Mouse (Mus musculus) gastrocnemius, adult 18-20 months (tissue): ENCODE measurements around the gene Mbtps1. TPM values are rescaled to one million over a fixed set of nuclear protein-coding genes. Genes with fewer than 3 reads are reported as not detected.
A peak's percentile ranks its signal among the peaks of the same experiment; 100 is the strongest.

Experiments
- DNase-seq: peaks from one replicate; pipeline ENCODE4 v3.0.0; 2021; ENCODE audit warnings: low spot score
- long read RNA-seq, 2 experiments: library from polyadenylated mRNA; stranded (forward); transcript quantifications; one replicate each; pipeline ENCODE4 v2.0.0; 2021
- total RNA-seq, 2 experiments: library from RNA; stranded (reverse); gene quantifications; 2 replicates each; pipeline ENCODE4 v1.2.3; 2021

Mbtps1 gene
- total RNA-seq, result 10 to 100 TPM; 20.2 to 21.1 TPM
- long read RNA-seq, experiment 1, full-length matches to known transcripts, result 9 of 19 reads
- long read RNA-seq, experiment 1, partial matches to known transcripts, result 5 of 19 reads
- long read RNA-seq, experiment 1, other reads (novel, unspliced or antisense), result 5 of 19 reads
- long read RNA-seq, experiment 2, full-length matches to known transcripts, result 15 of 22 reads
- long read RNA-seq, experiment 2, partial matches to known transcripts, result 2 of 22 reads
- long read RNA-seq, experiment 2, other reads (novel, unspliced or antisense), result 5 of 22 reads

DNA sequence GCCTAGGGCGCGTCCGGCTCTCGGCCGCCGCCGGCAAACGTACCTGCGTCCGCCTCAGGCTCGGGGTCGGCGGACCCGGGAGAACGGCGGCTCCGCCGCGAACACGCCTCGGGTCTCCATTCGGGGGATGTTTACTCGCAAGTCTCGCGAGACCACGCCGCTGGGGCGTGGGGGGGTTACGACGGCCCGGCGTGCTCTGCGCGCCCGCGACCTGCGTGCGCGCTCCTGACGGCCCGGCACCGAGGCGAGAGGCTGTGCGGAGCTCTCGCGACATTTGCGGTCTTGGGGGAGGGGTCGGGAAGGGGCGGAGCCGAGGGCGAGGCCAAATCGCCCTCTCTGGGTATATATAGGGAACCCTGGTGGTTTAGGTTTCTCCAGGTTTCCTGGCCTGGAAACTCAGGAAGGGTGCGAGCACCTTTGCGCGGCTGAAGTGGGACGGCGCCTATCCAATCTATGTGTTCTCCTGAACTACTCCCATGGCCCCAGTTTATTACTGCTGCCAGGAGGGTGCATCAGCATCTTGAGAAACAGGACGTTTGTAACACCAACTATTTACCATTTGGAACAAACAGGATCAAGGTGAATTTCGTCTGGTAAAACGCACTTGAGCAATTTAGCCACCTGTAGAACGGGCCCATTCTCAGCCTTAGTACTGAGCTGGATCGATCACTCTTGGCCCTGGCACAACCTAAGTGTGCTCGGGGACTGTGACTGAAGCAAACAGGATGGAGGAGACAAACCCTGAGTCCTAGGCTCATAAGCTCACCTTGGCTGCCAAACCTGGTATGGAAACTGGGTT lies at the start of gene Mbtps1:
TSS of gene Mbtps1 (minus strand) at position 133 of the 799 bp plus-strand sequence.
- peak; percentile 97 for DNase-seq

DNA sequence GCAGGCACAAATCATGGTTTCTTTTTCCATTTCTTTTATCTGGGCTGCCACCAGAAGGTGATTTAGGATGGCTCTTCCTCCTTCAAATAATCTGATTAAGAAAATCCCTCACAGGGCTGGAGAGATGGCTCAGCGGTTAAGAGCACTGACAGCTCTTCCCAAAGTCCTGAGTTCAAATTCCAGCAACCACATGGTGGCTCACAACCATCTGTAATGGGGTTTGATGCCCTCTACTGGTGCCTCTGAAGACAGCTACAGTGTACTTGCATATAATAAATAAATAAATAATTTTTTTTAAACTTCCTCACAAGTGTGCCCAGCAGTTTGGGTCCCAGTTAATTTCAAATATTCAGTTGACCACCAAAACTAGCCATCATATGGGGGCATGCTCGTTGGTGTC lies 47.7 kb upstream of the Mbtps1 start:
- no peak for DNase-seq

GRCm38 (mm10) chr8:119604996-119605395 lies 46.5 kb upstream of the Mbtps1 start, which contains the start of gene Taf1c:
Taf1c (minus strand) TSS chr8:119605222.
- DNase-seq, result peak; percentile 95

DNA sequence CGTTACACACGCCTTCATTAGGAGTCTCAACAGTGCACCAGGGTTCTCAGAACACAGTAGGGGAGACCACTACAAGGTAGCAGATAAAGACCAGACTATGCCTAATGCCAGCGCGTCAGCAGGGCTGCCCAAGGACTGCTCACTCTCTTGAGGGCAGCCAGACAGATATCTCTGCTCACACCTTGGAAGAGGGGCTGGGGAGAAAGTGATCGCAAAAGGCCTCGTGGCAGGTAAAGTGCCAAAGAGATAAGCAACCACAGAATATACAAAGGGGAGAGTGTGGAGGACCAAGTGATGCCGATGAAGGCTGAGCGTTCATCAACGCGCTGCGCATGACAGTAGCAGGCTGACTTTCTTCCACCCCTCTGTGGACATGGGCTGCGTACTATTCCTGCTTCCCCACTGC lies 45.9 kb upstream of the Mbtps1 start:
- DNase-seq, result no peak

- DNase-seq, result no peak
Observed at GRCm38 (mm10) chr8:119603771-119604170, 45.2 kb upstream of the Mbtps1 start.

DNA sequence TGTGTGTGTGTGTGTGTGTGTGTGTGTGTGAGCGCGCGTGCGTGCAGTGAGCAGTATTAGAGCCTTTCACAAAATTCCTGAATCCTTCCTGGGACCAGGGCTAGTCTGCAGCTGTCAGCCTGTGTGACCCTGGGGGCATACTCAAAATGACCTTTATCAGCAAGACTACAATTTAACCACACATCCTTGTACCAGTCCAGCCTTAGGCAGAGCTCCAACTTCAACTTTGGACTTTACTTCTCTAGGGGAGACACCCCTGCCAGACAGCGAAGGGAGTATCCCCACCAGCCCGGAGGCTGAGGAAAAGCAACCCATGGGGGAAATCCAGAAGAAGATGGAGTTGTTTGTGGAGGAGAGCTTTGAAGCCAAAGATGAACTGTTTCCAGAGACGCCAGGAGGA lies 32.9 kb upstream of the Mbtps1 start:
- no peak for DNase-seq

DNA sequence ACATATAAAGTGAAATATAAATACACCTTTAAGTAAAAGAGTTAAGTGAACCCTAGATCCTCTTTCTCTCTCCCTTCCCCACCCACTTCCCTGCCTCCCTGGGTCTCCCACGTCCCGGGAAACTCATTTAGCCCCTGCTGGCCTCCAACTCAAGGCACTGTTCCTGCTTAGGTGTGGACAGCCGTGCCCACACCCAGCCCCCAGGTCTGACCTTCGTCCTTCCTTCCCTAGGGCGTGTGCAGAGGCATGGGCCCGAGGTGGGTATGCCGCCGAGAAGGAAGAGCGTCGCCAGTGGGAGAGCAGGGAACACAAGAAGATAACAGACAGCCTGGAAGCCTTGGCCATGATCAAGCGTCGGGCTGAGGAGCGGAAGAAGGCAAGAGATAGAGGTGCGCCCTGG lies 31.8 kb upstream of the Mbtps1 start:
- DNase-seq, result no peak

DNA sequence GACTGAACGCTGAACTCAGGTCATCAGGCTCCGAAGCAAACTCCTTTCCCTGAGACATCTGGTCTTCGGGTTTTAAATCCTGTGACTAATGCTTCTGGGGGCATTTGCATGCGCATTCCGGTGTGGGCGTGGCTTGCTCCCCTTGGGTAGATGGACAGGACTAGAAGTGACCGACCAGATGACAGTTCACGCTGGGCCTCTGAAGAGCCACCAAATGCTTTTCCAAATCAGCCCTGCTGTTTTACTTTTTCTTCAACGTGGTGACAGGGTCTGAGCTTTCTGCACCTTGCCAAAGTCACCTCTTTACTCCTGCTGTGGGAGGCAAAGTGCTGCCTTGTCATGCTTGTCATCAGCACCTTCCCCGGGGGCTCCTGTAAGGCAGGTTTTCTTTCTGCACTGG lies 30.3 kb upstream of the Mbtps1 start:
- no peak for DNase-seq

- no peak for DNase-seq
Observed at GRCm38 (mm10) chr8:119588321-119588720, 29.8 kb upstream of the Mbtps1 start.

DNA sequence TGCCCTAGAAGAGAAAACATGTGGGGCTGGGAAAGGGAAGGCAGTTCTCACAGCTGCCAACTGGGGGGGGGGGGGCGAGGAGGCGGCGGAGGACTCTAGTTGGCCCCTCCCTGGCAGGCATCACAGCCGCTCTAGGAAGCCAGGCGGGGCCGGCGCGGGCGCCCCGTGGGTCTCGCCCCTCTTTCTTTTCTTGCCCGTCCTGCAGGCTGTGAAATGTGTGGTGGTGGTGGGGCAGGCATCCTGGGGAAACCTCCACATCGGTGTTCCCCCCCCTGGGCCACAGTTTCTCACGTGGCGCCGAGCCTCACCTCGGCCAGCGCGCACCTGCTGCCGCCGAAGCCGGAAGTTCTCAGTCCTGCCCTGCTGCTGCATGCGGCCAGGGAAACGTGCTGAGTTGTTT lies 27.4 kb upstream of the Mbtps1 start:
- no peak for DNase-seq

DNA sequence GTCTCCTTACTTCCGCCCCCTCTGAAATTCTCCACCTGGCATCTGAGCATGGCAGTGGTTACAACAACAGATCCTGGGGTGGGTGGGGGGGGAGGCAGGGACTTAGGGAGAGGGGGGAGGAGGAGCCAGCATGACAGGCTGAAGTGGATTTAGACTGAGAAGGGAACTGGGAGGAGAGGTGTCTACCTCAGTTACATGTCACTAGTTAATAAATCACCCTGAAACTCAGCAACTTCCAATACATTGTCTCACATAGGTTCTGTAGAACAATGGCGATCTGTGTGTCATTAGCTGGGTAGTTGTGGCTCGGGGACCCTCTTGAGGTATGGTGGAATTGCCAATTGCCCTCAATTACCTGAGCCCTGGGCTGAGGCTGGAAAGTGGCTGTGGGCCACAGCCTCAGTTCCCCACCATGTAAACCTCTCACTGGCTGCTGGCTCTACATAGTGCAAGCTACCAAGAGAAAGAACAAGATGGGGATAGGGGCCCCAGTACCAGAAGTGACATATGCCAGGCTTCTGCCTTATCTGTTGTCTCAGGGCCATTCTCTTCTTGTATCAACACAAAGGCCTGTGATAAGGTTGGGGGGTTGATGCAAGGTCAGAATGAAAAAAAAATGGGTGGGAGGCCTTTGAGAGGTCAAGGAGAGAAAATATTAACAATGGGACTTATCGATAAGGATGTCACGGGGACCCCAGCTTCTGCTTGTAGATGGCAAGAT lies 22.1 kb upstream of the Mbtps1 start:
- DNase-seq, result no peak

- no peak for DNase-seq
Observed at GRCm38 (mm10) chr8:119579096-119579495, 20.6 kb upstream of the Mbtps1 start.

GRCm38 (mm10) chr8:119575366-119575726 lies 16.8 kb upstream of the Mbtps1 start:
- DNase-seq, result no peak

DNA sequence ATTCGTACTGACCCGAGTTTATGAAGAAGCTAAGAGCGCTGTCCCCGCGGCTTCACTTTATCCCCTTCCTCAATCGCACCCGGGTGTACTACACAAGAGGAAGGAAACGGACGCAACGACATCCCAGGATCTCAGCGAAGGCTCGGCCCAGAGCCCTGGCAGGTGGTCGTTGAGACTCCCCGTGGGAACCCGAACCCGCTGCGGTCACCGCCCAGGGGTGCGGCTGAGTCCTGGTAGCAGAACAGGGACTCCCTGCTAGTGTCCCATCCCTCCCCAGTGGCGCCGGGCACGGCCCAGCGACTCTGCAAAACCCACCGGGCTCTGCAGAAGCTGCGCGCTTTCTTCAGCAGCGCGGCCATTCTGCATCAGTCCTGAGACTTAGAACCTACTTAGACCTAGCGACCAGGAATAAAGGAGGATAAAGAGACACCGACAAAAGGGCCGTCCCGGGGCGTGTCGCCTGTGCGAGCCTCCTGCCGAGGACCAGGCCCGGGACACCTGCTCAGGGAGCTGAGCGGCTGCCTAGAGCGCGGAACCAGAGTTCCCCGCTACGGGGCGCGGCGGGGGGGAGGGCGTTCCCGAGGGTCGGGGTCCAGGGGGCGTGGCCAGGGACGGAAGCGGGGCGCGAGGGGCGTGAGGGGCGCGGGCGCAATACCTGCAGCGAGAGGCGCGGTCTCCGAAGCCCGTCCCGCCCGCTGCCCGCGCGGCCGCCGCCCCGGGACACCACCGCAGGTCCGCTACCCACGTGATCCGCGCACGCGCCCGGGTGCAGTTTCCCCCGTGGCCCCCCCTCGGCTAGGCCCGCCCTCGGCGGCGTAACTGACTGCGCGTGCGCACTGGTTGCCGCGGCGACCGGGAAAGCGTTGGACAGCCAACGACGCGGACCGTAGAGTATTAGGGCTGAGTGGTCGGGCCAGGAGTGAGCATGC lies 16.2 kb upstream of the Mbtps1 start, which contains the start of the genes Hsdl1 and Dnaaf1:
TSS of gene Hsdl1 (minus strand) at position 747 of the 929 bp plus-strand sequence.
TSS of gene Dnaaf1 (plus strand) at position 799 of the 929 bp plus-strand sequence.
- DNase-seq, result peak; percentile 97

DNA sequence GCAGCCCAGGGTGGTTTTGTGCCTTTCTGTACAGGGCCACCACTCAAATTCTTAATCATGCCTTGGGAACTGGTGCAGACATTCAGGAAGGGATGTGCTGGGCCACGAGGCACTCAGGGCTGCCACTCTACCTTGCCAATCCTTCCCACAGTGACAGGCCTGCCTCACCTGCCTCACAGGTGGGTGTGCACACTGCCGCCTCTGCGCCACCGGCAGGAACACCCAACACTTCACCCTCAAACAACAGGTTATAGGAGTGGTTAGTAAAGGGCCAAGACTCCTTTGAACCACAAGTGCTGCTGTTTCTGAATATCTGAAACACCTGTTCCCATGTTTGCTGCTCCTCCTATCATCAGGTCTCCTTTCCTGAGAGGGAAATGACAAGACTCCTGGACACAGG lies 13.9 kb upstream of the Mbtps1 start:
- DNase-seq, result no peak

GRCm38 (mm10) chr8:119571135-119571534 lies 12.6 kb upstream of the Mbtps1 start:
- no peak for DNase-seq

DNA sequence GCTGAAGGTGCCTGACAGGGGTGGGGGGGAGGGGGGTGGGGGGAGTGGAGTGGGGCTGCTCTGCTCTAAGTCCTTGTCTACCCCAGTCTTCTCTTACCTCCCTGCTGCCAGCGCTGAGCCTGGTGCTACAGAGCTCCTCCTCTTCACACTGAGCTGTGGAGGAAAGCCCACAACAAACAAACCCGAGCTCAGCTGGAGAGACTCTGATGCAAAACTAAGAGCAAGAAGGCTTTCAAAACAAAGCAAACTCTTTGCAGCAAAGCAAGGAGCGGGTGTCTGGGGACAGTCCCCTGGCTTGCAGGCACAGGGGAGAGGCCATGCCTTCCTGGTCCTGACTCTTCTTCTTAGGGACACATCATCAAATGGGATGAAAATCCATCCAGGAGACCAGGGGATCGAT lies 11.3 kb upstream of the Mbtps1 start:
- no peak for DNase-seq

DNA sequence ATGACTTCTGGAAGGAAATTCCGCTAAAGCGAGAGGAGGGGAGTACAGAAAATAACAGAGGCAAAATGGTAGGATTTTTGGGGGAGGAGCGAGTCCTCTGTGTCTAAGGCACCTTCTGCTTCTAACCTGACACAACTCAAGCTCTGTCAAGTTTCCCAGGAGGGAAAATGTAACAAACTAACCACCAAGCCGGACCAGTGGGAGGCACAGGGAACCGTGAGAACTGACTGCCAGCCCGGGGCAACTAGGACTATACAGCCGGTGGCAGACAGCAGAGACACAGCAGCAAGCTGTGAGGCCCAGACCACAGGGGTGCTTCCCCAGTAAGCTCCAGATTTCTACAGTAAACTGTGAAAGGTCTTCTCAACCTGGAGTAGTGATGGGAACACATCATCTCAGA lies 10.4 kb upstream of the Mbtps1 start:
- no peak for DNase-seq

GRCm38 (mm10) chr8:119568251-119568650 lies 9.7 kb upstream of the Mbtps1 start:
- no peak for DNase-seq

- no peak for DNase-seq
Observed at GRCm38 (mm10) chr8:119566367-119566766, 7.8 kb upstream of the Mbtps1 start.

GRCm38 (mm10) chr8:119563849-119564251 lies 5.3 kb upstream of the Mbtps1 start:
- DNase-seq, result no peak
